Mouse (Mus musculus) lung, postnatal 0 days (tissue): ENCODE data around the gene Tfb1m.

Experiments used
- CTCF ChIP-seq: IDR thresholded peaks from 2 replicates; pipeline ENCODE4 v1.5.1; 2016; ENCODE audit warnings: antibody characterized with exemption, mild to moderate bottlenecking
- EP300 ChIP-seq: IDR thresholded peaks from 2 replicates; pipeline ENCODE4 v1.6.1; 2016; ENCODE audit warnings: antibody characterized with exemption, mild to moderate bottlenecking, control low read depth

GRCm38 (mm10) chr17:3516406-3516805 lies 41.2 kb downstream of the Tfb1m start:
- TF ChIP-seq CTCF, result no peak
- TF ChIP-seq EP300, result no peak
